Mouse (Mus musculus) monocyte, adult 2 months (primary cell): ENCODE results near the gene Uck1.

Experiments
- DNase-seq, 2 experiments: peaks; one replicate each; pipeline ENCODE4 v3.0.0; 2022; ENCODE audit warnings: low spot score in 2 of 2, low read depth in 1 of 2

The Uck1 gene

DNA sequence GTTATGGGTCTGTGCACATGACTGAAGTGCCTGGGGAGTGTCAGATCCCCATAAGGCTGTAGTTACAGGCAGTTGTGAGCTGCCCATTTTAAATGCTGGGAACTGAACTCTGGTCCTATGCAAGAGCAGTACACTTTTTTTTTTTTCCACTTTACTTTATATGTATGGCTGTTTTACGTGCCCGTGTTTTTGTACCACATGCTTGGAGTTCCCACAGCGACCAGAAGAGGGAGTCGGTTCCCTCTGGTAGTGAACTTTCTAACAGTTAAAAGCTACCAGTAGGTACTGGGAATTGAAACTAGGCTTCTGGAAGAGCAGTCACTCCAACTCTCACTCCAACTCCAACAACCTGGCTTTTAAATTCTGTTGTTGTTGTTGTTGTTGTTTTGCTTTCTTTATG lies 676 bp upstream of the Uck1 start:
- DNase-seq = peak; percentile 48 to 55

- no peak for DNase-seq
Measured at GRCm38 (mm10) chr2:32258887-32259533, 949 bp downstream of the Uck1 start.

DNA sequence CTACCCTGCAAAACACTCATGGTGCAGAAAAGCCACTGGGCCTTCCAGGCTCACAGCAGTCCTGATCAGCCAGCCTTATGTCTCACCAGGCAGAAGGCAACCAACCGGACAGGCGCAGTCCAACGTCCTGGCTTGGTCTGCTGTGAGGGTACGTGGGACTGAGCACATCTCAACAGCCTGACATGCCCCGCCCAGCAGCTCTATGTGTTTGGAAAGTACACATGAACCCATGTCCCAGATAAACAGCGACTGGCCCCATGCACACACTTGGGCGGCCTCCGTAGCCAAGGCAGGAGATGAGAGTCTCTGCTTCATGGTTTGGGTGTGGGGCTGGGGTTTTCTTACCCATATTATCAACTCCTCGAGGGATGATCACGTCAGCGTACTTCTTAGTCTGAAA lies 3.7 kb downstream of the Uck1 start:
- no peak for DNase-seq

DNA sequence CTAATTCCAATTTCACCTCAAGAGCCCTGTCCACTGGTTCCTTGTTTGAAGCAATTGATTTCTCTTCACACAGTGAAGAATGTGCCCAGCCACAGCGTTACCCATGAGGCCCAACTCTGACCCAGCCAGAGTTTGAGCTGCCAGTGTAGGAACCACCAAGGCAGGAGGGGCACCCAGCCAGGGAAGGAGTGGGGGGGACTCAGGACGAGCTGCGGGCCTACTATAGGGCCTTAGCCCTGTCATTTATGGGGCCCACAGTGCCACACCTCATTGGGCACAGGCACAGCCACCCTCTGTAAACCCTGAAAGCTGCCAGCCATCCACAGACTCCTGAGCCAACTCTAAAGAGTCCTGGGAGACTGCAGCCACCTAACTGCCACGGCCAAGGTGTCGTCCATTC lies 5.4 kb downstream of the Uck1 start:
- DNase-seq = no peak

GRCm38 (mm10) chr2:32253352-32253751 lies 6.6 kb downstream of the Uck1 start:
- no peak for DNase-seq

- DNase-seq = no peak
Measured at GRCm38 (mm10) chr2:32252658-32253057, 7.3 kb downstream of the Uck1 start.

DNA sequence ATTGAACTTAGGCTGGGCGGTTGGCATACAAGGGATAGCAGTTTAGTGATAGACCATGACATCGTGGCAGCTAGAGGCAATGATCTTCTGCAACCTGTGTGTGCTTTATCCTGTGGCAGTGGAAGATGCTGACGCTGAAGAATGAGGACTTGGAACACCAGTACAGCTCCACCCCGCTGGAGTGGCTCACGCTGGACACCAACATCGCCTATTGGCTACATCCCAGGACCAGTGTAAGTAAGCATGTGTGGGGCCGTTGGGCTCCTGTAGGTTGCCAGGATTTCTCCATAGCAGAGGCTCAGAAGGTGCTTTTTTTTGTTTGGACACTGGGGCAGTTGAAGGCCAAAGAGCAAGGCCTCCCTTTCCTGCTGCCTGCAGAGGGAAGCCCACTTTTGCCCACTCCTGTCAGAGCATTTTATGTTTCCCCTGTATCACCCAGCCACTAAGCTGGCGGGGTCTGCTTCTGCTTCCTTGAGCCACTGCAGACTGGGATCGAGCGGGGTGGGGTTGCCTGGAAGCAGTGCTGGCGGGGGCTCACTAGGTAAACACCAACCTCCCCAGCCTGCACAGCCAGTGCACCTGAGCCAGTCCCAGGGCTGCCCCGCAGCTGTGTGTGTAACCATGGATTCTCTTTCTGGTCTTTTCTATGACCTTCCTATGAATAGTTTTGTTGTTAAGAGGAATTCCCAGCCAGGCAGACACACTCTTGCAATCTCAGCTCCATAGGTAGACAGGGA lies 8.0 kb downstream of the Uck1 start:
- no peak for DNase-seq

DNA sequence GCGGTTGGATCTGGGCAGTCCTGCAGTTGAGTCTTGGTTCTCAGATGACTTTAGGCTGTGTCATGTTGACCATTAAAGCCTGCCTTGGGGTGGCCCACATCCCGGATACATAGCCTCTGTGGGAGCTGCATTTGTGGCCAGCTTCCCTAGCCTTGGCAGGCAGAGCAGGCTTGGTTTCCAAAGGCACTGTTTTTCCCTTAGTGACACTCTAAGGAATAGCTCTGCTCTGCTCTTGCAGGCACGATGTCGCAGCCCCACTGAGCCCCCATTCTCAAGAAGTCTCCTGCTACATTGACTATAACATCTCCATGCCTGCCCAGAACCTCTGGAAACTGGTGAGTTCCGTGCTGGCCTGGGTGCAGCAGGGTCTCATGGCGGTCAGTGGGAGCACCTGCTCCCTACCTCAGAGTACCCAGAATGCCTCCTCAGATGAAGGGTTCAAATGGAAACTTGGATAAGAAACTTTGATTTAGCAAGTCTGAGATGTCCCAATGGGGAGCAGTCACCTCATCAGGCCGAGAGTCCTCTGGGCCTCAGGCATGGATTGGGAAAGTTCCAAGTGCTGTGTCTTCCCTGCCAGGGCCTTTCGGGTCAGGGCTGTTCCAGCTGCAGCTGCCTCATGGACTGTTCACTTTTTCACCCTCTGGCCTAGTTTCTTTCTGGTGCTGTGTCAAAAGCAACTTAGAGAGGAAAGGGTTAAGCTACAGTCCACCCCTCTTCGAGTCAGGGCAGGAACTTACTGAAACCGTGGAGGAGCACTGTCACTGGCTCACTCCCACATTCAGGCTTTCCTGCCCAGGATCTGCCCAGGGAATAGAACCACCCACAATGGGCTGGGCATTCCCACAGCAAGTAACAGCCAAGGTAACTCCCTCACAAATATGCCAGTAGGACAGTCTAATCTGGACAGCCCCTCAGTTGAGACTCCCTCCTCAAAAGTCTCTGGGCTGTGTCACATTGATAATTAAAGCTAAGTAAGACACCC lies 11.3 kb downstream of the Uck1 start:
- no peak for DNase-seq

GRCm38 (mm10) chr2:32246741-32247140 lies 13.2 kb downstream of the Uck1 start:
- no peak for DNase-seq

- DNase-seq = no peak
Measured at GRCm38 (mm10) chr2:32242986-32243385, 17.0 kb downstream of the Uck1 start.

- DNase-seq = no peak
Measured at GRCm38 (mm10) chr2:32240591-32240990, 19.4 kb downstream of the Uck1 start.

- no peak for DNase-seq
Measured at GRCm38 (mm10) chr2:32238708-32239435, 21.1 kb downstream of the Uck1 start.

GRCm38 (mm10) chr2:32237571-32237970 lies 22.4 kb downstream of the Uck1 start:
- no peak for DNase-seq

- DNase-seq = no peak
Measured at GRCm38 (mm10) chr2:32236760-32237487, 23.0 kb downstream of the Uck1 start.

DNA sequence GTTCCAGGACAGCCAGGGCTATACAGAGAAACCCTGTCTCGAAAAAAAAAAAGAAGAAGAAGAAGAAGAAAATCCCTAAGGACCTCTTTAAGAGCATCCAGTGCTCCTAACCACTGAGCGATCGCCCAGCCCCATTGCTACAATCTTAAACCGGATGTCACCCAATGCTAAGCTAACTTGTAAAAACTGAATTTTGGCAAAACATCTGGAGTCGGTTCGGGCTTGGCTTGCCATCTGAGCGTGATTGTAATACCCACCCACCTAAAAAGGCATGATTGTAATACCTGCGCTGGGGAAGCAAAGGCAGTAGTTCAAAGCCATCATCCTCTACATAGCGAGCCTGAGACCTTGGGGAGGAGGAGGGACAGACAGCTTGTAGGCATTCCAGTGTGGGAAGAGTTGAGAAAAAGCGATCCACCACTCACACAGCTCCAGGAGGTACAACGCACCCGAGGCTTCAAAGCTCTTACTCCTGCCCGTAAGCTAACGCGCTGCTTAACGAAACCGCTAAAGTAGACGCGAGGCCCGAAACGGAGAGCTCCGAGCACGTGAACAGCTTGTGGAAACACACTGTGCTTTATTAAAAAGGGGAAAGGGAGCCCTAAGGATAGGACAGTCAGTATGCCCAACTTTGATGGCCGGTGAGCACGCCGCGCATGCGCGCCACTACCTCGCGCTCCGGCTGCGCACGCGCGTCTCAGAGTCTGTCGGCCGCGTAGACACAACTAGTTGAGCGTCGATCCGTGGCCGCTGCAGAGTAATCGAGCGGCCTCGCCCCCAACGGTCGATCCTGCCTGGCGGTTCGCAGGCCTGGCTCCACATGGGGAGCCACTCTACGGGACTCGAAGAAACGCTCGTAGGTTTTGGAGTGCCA lies 23.8 kb downstream of the Uck1 start, which contains the start of gene Pomt1:
Gene Pomt1 (plus strand): TSS at position 705 of the 874 bp plus-strand sequence.
- DNase-seq = peak; percentile 67 to 84

DNA sequence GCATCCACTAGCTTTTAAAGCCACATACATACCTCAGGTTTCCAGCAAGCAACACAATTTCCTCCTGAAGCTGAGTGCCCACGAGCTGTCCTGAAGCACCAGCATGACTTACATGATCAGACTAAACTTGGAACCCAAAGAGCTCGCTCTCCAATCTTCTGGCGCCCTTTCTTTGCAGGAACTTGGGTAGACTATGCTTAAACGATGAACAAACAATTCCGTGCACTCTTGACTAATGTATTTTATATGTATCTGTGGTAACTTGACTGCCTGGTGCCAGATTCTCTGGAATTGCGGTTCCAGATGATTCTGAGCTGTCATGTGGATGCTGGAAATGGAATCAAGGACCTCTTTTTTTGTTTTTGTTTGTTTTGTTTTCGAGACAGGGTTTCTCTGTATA lies 24.5 kb downstream of the Uck1 start:
- no peak for DNase-seq

- no peak for DNase-seq
Measured at GRCm38 (mm10) chr2:32222057-32222456, 37.9 kb downstream of the Uck1 start.

DNA sequence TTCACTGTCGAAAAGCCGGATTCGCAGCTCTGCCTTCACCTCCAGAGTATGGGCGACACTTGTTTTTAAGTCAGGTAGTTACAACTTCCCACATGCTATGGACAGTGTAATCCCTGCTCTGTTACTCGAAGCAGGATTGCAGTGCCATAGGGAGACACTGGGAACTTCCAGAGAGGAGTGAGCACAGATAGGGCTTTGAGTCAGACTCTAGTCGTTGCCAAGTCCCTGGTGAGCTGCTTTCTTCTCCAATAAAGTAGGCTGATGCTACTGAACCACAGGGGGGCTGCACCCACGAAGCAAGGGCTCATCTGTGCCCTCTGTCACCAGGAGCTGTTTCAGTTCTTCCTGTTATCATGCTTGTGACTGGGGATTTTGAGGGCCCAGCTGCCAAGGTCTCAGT lies 38.4 kb downstream of the Uck1 start:
- no peak for DNase-seq

DNA sequence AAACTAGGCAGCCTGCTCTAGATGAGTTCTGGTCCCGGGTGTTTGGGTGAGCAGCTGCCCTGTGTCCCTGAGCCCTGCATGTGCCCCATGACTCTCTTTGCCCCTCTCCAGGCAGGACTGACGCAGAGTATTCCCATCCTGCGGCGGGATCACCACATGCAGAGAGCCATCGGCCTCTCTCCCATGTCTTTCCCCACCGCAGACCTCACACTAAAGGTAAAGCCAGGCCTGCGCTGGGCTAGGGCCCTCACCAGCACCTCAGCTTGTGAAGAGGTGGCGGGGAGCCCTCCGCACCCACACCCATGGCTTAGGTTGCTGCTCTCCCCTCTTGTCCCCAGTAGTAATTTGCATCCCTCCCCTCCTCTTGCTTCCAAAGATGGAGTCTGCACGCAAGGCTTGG lies 39.0 kb downstream of the Uck1 start:
- no peak for DNase-seq
